Mouse (Mus musculus): ENCODE measurements at regions not wholly inside any gene's neighbourhood (a gene's known extent, or its start where the extent isn't known, plus 50 kb on each side); places are given as distances from the start of the nearest gene placed in this dataset.

DNA sequence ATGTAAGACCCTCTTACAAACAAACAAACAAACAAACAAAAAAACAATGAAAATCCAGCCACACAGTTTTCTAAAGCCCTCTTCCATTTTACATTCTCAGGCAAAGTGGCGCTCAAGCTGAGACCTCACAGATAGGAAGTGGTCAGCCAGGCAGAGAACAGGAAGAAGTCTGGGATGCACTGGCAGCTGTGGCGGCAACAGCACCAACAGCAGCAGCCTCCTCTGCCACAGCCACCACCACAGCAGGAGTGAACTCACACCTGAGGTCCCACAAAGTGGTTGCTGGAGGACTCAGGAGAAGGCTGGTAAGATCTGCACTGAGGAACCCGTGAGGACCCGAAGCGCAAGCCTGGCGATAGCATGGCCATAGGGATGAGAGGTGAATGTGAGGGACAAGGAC is 156.3 kb downstream of the Grm4 start:
- no peak for DNase-seq (ENCODE audit: low spot score)

DNA sequence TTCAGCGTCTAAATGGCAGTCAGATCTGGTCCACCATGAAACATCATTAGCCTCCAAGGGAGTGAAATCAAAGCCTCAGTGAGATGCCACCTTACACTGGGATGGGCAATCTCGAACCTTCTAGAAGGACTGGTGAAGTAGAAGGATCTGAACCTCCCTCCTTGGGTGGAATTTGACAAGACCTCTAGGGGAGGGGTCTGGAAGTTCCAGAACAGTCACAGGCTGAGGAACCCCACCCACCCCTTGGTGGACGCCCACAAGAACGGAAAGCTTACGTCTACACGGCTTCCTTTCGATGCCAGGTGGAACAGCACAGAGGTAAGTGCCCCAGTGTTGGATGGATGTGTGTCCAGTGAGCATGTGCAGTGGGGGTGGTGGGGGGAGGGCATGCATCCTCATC is 156.9 kb downstream of the Grm4 start:
- no peak for DNase-seq (ENCODE audit: low spot score)

DNA sequence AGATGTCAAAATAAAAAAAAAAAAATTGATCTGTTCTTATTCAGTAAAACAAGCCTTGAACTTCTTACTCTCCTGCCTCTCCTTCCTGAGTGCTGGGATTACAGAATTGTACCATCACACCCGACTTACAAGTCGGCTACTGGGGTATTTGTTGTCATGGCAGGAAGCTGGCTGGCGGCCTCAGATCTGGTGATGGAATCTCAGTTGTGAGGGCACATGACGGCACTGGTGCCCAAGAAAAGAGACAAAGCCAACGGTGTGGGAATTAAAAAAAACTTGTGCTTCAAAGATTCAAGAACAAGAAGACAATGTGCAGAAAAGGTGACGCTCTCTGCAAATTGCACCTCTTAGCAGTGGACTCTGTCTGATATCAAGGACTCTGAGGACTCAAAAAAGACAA is 157.3 kb downstream of the Grm4 start:
- no peak for DNase-seq (ENCODE audit: low spot score)

DNA sequence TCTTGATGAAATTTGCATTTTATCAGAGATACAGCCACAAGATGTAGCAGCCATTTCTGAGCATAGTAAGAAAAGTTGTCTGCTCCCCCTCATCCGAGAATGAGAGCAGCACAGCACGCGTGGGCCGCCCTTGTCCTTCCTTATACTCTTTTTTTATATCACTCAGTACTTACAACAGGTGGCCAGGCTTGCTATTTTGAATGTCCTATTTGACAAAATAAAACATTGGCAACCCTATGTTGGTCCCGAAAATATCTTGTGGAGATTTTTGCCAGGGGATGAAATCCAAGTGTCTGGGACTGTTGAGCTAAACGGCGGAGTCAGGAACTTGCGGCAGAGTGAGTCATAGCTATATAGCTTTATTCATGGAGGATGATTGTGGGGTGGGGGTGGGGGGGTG is 158.0 kb upstream of the Lemd2 start:
- no peak for DNase-seq (ENCODE audit: low spot score)

DNA sequence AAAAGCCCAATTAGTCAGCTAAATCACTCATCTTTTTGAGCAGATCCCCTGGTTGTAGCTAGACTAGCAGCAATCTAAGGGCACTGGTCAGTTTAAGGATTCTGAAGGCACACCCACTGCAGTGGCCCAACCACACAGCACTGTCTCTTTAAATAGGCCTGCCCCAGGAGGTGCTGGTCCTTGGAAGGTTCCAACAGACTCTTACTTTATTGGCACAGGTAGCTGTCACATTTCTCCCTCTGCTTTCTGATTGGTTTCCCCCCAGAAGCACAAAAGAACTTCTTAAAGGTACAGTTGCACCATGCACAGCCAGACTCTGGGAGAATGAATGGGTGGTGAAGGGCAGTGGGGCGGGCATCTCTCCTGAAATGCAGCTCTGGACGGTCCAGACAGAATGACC is 157.1 kb upstream of the Lemd2 start:
- no peak for DNase-seq (ENCODE audit: low spot score)

DNA sequence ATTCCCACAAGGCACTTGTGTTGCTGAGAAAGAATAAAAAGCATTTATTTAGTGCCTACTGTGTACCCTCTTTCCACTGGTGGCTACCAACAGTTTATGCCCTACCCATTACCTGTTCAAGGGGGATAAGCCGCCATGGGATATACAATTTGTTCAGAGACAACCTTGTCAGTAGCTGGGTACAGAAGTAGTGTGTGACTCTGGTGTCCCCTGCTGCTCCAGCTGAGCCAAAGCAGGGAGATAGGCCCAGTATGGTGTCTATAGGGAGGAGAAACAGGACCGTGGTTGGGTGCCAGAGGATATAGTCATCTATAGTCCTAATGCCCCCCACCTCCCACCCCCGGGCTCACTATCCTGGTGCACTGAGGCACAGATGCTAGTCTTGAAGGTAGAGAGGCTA is 152.6 kb upstream of the Lemd2 start:
- no peak for DNase-seq (ENCODE audit: low spot score)

DNA sequence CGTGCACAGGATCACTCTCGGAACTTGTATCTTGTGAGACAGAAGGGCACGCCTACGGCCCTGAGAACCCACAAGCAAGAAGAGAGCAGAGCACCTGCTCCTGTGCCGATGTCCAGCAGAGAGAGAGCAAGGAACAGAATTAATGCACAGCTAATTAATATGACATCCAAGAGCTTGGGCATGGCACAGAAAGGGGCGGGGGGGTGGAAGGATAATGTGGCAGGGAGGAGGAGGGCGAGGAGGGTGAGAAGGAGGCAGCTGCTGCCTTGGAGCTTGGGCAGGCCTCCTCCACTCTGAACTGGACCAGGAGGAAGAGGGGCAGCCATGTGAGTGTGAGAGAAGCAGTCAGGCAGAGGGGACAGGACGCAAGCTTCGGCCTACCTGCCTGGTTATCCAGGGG is 151.4 kb upstream of the Lemd2 start:
- DNase-seq (ENCODE audit: low spot score) = no peak

DNA sequence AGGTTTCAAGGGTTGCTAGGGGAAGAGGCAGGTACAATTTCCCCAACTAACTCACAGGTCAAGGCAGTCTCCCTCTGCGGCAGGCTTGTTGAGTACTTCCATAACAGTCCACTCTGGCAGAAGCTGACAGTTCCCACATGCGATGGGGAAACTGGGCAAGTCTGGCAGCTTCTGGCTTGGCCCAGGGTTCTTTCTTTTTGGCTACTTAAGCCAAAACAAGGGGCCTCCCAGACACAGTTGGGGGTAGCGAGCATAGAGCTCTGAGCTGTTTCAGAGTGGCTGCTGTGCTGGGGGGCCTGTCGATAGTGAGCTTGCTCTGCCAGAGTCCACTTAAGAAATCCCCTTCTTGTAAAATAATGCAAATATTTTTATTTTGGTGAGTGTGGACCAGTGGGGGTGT is 150.8 kb upstream of the Lemd2 start:
- no peak for DNase-seq (ENCODE audit: low spot score)

DNA sequence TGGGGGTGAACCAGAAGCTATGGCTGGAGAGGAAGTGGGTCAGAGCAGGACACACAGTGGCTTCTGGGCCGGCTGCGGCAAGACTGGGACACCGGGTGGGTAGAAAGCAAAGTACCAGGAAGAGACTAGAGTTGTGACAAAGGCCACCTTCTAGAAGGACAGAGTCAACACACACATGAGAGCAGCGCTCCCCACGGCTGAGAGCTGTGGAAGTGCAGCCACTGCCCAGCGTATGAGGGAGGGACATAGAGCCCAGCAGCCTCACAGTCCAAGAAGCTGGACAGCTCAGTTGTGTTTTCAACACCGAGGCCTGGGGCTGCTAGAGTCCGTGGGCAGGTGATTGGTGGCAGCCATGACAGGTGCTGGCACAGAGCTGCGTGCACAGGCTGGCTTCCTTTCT is 145.6 kb upstream of the Lemd2 start:
- DNase-seq (ENCODE audit: low spot score) = no peak

DNA sequence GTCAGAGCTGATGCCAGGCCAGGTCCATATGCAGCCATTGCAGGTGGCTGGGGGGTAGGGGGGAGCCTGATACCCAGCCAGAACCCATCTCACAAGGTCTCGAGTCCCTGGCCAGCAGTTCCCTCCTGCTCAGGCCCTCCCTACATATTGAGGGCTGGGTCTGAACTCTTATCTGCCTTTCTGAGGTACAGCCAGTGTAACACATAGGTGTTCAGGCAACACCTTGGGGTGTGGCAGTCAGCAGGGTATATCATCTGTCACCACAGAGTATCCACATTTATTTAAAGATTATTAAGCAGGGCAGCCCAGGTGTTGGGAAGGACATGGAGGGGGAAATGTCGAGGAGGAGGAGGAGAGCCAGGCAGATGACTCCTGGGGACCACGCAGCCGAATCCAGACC is 145.2 kb upstream of the Lemd2 start:
- DNase-seq (ENCODE audit: low spot score) = no peak

DNA sequence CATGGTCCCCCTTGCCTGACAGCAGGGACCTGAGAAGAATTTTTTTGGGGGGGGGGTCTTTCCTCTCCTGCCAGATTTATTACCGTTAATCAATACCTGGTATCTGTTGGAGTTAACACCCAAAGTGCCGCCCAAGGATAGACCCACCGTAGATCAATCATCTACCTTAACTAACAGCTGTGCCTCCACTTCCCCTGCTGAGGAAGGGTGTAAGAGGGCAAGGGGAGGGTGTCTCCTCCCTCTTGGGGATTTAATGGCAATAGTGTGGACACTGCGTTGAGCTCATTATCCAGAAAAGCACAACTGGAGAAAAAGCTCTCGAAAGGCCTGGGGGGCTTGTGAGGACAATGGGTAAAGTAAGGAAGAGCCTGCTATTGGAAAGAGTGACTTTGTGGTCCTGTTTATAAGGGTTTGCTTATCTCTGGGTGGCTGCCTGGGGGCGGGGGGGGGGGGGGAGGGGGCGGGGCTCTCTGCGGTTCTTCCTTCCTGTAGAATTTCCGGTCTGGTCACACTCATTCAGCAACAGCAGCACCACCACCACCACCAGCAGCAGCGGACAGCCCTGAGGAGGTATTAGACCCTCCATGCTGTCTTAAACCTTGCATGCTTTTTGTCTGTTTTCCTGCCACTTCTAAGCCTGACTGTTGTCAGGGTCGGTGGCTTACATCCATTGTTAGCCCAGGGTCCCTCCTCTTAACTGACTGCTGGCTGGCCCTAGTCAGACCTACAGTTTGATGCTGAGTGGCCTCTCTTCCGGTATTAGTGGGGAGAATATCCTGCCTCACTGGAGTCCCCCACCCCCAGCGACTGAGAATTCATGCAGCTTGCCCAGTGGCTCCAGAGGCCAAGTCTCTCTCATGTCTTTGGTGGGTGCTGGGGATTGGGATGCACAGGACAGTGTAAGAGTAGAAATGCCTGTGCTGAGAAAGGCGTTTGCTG is 138.0 kb upstream of the Lemd2 start:
- DNase-seq (ENCODE audit: low spot score) = no peak

DNA sequence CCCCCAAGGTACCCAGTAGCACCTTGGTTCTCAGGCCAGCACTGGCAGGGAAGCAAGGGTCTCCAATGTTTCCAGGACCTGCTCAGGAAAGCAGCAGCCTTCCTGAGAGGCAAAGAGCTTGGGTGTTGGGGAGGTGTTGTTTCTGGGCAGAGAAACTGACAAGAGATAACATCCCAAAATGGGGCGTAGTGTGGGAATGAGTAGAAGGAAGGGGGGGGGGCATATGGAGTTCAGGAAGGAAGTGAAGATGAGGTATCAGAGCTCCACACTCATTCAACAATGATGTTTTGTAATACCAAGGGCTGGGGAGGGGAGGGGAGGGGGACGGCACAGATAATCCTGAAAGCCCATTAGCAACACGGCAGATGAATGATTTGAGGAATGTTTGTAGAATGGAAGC is 135.6 kb upstream of the Lemd2 start:
- DNase-seq (ENCODE audit: low spot score) = no peak

DNA sequence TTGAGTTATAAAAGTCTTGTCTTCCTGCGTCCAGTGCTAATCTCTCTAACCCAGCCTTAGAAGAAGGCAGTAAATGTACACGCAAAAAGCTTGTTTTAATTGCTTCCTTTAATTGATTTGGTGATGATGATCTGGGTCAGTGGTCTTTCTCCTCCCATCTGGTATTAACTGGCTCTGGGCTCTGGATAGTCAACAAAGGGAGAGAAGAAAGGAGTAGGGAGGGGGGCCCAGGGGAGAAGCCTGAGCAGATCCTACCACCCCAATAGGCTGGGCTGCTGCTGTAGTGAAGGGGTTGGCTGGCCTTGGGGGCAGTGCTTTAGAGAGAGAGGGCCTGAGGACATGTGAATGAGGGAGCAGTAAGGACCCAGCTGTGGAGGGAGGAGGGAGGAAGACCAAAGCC is 135.0 kb upstream of the Lemd2 start:
- no peak for DNase-seq (ENCODE audit: low spot score)

DNA sequence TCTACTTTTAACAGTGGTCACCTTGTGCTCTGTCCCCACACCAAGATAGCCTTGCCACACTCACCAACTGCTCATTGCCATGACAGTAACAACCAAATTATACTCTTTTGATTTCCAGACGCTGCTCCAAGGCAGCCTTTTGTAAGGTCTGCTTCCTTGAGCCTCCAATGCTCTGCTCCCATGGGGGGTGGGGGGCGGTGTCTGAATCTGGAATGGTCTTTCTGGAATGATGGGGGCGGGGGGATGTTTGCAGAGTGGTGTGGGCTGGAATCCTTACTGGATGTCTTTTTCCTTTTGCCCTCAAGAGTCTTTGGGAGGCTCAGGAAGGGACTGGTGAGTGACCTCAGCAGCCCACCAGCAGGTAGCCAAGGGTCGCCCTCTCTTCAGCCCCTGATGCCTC is 131.4 kb upstream of the Lemd2 start:
- DNase-seq (ENCODE audit: low spot score) = no peak

DNA sequence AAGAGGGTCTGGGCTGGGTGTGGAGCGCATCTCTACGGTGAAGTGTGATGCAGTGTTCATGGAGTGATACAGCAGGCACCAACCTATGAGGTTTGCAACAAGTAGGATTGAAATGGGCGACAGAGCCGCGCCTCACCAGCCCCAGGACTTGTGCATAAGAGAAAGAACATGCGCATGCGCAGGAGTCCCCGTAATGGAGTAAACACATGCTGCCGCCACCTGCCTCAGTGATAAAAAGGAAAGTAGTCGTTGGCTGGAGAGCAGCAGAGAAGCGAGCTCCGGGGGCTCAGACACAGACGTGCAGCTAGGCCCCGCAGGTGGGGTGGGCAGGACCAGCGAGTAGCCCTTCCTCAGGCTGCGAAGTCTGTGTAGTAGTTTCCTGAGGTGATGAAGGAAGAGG is 129.3 kb upstream of the Lemd2 start:
- no peak for DNase-seq (ENCODE audit: low spot score)

DNA sequence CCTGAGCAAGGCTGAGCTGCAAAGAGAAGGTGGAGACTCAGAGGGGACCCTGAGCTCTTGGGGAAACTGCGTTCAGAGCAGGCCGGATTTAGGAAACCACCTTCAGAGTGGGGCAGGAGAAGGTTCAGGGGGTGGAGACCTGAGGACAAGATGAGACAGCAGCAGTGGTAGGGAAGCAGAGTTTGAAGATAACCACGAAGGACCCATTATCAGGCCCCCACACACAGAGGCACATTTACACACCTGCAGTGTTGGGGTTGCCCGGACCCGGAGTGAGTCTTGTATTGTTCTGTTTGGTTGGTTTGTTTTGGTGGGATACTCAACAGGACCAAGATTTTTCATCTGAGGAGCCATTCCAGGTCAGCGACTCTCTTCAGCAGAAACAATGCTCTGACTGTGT is 128.9 kb upstream of the Lemd2 start:
- DNase-seq (ENCODE audit: low spot score) = no peak

DNA sequence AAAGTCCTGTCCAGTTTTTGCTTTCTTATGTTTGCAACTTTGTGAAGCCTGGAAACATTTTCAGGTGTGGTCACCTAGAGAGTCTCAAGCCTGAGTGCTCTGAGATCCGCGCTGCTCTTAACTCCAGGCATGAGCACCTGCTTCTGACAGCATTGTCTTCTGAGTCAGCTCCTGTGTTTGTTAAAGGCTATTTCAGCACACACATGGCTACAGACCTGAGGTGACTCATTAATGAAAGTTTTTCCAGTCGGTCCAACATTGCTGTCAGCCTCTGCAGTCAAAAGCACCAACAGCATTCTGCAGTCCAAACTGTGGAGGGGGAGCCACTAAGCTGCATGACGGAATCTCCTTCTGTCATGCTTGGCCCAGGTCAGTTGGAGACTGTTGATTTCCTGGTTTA is 127.8 kb upstream of the Lemd2 start:
- no peak for DNase-seq (ENCODE audit: low spot score)

DNA sequence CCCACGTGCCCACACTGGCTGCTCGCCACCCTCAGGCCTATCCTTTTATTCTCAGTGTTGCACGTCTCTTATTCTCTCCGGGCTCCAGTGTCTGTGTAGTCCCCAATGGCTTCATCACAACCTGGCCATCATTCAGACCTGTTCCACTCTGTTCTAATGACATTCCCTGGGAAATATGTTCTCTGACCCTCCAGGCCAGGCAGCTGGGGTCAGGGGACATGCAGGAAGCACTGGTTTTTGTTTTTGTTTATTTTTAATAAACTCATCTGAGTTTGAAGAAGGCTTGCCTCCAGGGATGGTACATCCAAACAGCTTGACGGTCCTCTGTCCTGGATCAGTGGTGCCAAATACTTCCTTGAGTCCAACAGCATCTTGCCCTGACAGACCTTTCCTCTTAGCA is 127.4 kb upstream of the Lemd2 start:
- DNase-seq (ENCODE audit: low spot score) = no peak

DNA sequence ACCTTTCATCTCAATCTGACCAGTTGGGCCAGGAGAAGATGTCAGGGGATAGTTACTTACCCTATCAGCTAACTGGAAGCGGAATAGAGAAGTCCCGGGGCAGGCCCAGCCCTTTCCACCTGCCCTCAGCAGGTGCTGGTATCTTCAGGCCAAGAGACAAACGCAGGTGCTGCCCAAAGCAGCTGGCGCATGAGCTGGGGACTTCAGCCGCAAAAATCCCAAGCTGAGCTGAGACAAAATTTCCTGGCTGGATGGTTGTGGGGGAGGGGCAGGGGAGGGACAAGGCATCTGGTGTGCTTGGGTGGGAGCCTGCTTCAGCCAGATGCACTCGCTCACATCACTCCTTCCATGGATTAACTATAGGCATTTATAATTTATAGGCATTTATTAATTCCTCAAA is 125.5 kb upstream of the Lemd2 start:
- DNase-seq (ENCODE audit: low spot score) = no peak

DNA sequence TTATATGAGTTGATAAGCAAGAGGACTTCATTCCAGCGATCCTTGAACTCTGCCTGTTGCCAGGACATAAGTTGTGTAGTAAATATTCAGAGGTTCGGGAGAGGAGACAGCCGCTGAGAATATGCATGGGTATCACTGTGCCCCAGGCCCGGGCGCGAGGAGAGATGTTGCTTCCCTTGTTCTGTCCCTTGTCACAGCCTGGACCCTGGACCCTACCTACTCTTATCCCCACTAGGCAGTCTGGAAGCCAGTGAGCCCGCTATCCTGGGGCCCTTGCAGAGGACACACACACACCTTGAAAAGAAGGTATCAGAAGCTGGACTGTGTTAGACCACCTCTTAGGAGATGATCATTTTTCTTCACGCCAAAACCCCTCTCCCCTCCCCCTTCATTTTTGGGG is 124.9 kb upstream of the Lemd2 start:
- no peak for DNase-seq (ENCODE audit: low spot score)

DNA sequence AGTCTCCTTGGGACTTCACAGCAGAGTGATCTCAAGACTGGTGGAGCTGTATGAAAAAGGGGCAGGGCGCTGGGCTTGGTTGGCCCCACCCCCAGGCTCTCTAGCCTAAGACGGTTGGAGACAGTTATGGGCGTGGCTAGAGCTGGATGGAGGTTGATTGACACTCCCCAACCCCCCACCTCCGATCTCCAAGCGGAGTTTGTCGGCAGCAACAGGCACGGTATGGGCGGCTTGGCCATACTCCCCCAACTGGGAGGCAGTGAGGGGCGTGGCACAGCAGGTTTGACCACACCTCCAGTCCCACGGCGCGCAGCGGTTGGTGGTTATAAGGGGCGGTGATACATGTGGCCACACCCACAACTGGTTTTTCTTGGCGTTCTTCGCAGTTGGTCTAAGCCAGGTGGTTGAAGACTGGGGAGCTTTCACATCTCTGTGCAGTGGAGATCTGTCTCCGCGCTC is 120.8 kb upstream of the Lemd2 start:
- no peak for DNase-seq (ENCODE audit: low spot score)

DNA sequence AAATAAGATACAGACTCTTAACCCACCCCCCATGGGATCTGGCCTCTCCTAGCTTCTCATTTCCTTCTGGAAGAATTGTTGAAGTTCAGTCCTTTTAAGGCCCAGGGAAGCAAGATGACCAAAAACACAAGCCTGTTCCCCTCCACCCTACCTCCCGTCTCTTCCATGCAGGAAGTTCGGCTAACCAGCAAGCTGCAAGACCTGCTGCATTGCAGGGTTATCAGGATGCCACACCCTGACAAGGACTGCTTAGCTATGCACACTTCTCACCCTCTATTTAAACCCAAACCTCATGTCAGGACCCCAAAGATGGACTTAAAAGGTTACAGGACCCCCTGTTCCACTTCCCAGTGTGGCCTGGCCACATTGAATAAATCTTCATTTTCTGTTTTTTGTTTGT is 119.2 kb upstream of the Lemd2 start:
- DNase-seq (ENCODE audit: low spot score) = no peak

DNA sequence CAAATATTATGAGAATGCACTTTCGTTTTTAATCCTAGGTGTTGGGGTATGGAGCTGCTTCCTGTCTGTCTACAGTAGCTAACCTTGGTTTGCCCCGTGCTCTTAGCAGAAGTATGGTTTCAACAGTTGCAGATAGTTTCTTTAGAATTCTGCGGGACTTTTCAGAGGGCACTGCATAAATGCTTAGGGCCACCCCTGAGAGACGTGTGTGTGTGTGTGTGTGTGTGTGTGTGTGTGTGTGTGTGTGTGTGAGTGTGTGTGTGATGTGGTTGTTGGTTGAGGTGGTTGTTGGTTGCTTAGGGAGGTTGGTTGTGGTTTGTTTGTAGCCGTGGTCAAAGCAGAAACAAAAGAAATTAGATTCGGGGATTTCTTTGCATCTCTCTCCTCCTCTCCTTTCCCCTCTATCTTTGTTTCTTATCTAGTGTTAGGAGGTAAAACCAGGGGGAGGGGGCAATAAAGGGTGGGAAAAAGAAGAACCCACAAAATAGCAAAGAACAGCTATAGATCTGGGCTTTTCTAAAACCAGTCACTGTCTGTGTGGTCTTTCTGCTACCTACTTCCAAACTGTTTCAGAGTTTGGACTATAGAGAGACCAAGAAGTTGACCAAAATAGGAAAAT is 118.7 kb upstream of the Lemd2 start:
- no peak for DNase-seq (ENCODE audit: low spot score)
